Mouse (Mus musculus): ENCODE data around the gene A930004D18Rik.

DNA sequence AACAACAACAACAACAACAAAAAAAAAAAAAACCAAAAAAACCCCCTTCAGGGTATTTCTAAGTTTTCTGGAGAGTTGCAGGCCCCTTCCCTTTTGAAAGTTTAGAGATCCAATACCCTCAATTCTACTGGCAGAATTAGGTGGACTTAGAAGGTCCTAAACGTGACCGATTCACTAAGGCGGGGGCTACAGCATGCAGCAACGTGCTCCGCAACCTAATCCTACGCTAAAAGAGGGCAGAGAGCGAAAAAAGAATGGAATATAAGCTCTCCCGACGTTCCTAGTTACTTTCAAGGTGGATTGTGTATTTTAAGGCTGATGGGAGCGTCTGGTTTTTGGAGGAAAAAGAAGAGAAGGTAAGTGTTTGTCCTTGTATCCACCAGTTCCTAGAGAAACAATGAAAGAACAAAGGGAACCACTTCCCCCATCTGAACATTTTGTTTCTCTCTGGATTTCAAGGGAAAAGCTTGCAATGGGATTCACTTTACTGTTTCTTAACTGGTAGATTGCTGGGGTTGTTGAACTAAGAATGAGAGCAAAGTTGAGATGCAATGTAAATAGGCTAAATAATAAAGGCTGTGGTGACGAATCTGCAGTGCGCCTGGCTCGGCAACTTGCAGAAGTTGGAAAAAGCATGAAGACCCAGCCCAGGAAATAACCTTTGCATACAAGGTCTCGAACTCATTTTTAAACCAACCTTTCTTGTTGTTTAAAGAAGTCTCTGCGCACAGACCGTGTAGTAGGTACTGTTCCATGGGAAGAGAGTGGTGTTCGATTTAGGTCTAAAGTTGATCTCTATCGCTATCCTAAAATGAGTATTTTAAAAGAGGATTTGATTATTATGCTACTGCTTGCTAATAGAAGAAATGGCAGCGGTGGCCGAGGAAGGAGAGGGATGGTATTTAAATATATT, 17.7 kb upstream of the A930004D18Rik start, which contains the start of gene Mllt10:
- no peak for TF ChIP-seq POLR2A (IDR thresholded peaks at IDR 0.05; ENCODE audit: extremely low read depth, insufficient read depth, low read length)
- no peak for TF ChIP-seq CTCF (IDR thresholded peaks at IDR 0.05; ENCODE audit: low read depth, low read length)

Measured in liver, adult 2 months (tissue).